Mouse (Mus musculus) erythroblast, embryonic 14.5 days (primary cell): ENCODE data around the gene Nfatc2.

Experiments
- GATA1 ChIP-seq: IDR thresholded peaks from 2 replicates; pipeline ENCODE4 v1.6.1; 2012; ENCODE audit warnings: low read length, inconsistent platforms, mixed read lengths
- TAL1 ChIP-seq: IDR thresholded peaks from 3 replicates; pipeline ENCODE4 v1.6.1; 2012; ENCODE audit warnings: low read length, inconsistent platforms, mixed read lengths

- TF ChIP-seq TAL1 (no peak), GATA1 (no peak)
These were observed 9.5 kb upstream of the Nfatc2 start for GRCm38 (mm10) chr2:168610941-168611340.
